Mouse (Mus musculus): ENCODE results near the gene Ank3. TPM values are rescaled to one million over a fixed set of nuclear protein-coding genes. Genes with fewer than 3 reads are reported as not detected.

Gene Ank3
- total and polyA plus RNA-seq, 2 experiments, result 2.9 to 31.0 TPM

DNA sequence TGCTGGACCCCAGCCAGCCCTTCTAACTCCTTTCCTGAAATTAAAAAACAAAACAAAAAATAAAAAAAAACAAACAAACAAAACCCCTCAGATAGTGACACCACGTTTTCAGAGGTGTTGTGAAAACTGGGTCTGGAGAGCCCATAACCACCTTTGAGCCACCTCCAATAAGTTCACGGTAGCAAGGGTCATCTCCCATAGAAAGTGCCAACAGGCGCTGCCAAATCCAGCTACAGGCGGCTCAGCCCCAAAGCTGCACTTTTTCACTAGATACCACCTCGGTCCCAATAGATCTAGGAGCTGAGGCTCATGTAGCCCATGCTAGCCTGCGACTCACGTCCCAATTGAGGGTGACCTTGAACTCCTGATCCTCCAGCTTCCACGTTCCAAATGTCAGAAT is 547.7 kb downstream of the Ank3 start:
- H3K27ac ChIP-seq (replicated peaks; ENCODE audit: insufficient read depth, low read depth, low read length), result no peak overlapping the region
- no peaks in the 10 kb centered on the region; the same call in 1 of the 2 replicates for H3K79me2 ChIP-seq (ENCODE audit: control insufficient read depth, insufficient read depth, low read length)
- H3K9ac ChIP-seq (ENCODE audit: low read depth, low read length), result no peak overlapping the region
- no peak overlapping the region for H3K4me3 ChIP-seq (ENCODE audit: insufficient read depth, low read depth, low read length)
- DNase-seq (ENCODE audit: extremely low read depth, low read depth, low spot score), result peak; percentile 71
- no peak for TF ChIP-seq CTCF (IDR thresholded peaks at IDR 0.05; ENCODE audit: low read depth, low read length)
- no peak for TF ChIP-seq POLR2A (IDR thresholded peaks at IDR 0.05; ENCODE audit: extremely low read depth, insufficient read depth, low read length)
- 19% methylated on average over 8 of the region's 8 CpGs for WGBS
- H3K36me3 ChIP-seq (ENCODE audit: control insufficient read depth, insufficient read depth, low read length), result no peaks in the 10 kb centered on the region
- peaks cover 5% of the 10 kb centered on the region; the same call in 1 of the 2 replicates for H3K4me1 ChIP-seq (ENCODE audit: control insufficient read depth, insufficient read depth, low read length)
- no peaks in the 10 kb centered on the region for H3K27me3 ChIP-seq (ENCODE audit: control insufficient read depth, insufficient read depth, low read length)

GRCm38 (mm10) chr10:69947093-69947492 is 548.5 kb downstream of the Ank3 start:
- no peak for DNase-seq (ENCODE audit: extremely low read depth, low read depth, low spot score)
- Histone ChIP-seq H3K36me3 (ENCODE audit: control insufficient read depth, insufficient read depth, low read length) (no peaks in the 10 kb centered on the region), H3K9ac (ENCODE audit: low read depth, low read length) (no peak overlapping the region), H3K4me3 (ENCODE audit: insufficient read depth, low read depth, low read length) (no peak overlapping the region), H3K27me3 (ENCODE audit: control insufficient read depth, insufficient read depth, low read length) (no peaks in the 10 kb centered on the region), H3K4me1 (ENCODE audit: control insufficient read depth, insufficient read depth, low read length) (peaks cover 2% of the 10 kb centered on the region; the same call in 1 of the 2 replicates), H3K79me2 (ENCODE audit: control insufficient read depth, insufficient read depth, low read length) (no peaks in the 10 kb centered on the region; the same call in 1 of the 2 replicates), H3K27ac (replicated peaks; ENCODE audit: insufficient read depth, low read depth, low read length) (no peak overlapping the region)
- TF ChIP-seq CTCF (IDR thresholded peaks at IDR 0.05; ENCODE audit: low read depth, low read length), result no peak
- no peak for TF ChIP-seq POLR2A (IDR thresholded peaks at IDR 0.05; ENCODE audit: extremely low read depth, insufficient read depth, low read length)
- 89% methylated on average over 6 of the region's 6 CpGs for WGBS

DNA sequence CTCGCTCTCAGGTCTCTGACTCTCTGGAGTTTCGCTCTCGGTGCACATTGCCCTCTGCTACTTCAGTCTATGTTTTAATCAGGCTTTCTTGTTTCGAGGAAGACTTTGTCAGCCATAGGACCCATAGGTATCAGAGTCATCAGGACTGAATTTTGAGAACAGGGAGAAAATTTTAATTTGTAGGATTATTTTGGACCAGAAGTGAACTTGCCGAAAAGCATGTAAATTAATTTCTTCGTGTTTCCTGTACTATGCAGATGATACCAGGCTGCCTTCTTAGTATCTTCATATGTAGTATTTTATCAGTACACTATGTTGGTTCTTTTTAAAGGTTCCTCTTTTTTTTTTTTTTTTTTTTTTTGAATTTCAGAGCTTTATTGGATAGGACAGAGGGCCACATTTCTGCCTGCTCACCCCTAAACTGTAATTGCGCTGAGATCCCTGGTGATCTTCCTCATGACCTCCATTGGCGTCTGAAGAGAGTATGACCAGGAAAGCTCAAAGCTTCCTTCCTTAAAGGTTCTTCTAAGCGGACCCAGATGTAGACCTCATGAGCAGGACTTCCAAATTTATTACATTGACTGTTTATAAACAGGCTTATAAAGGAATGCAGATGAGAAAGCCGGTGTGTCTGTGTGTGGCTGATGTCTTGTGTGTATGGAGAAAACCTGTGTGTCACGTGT is 551.8 kb downstream of the Ank3 start:
- no peak for TF ChIP-seq CTCF (IDR thresholded peaks at IDR 0.05; ENCODE audit: low read depth, low read length)
- TF ChIP-seq POLR2A (IDR thresholded peaks at IDR 0.05; ENCODE audit: extremely low read depth, insufficient read depth, low read length), result no peak
- Histone ChIP-seq H3K27ac (replicated peaks; ENCODE audit: insufficient read depth, low read depth, low read length) (no peak overlapping the region), H3K4me1 (ENCODE audit: control insufficient read depth, insufficient read depth, low read length) (peaks cover 2% of the 10 kb centered on the region; the same call in 1 of the 2 replicates), H3K27me3 (ENCODE audit: control insufficient read depth, insufficient read depth, low read length) (no peaks in the 10 kb centered on the region), H3K9ac (ENCODE audit: low read depth, low read length) (no peak overlapping the region), H3K79me2 (ENCODE audit: control insufficient read depth, insufficient read depth, low read length) (no peaks in the 10 kb centered on the region; the same call in 1 of the 2 replicates), H3K4me3 (ENCODE audit: insufficient read depth, low read depth, low read length) (no peak overlapping the region), H3K36me3 (ENCODE audit: control insufficient read depth, insufficient read depth, low read length) (no peaks in the 10 kb centered on the region; the same call in 1 of the 2 replicates)
- WGBS, result 83% methylated on average over 11 of the region's 11 CpGs
- peak; percentile 61 for DNase-seq (ENCODE audit: extremely low read depth, low read depth, low spot score)

GRCm38 (mm10) chr10:69950919-69951236 is 552.3 kb downstream of the Ank3 start:
- Histone ChIP-seq H3K27me3 (ENCODE audit: control insufficient read depth, insufficient read depth, low read length) (no peaks in the 10 kb centered on the region), H3K27ac (replicated peaks; ENCODE audit: insufficient read depth, low read depth, low read length) (no peak overlapping the region), H3K36me3 (ENCODE audit: control insufficient read depth, insufficient read depth, low read length) (no peaks in the 10 kb centered on the region; the same call in 1 of the 2 replicates), H3K4me1 (ENCODE audit: control insufficient read depth, insufficient read depth, low read length) (peaks cover 2% of the 10 kb centered on the region; the same call in 1 of the 2 replicates), H3K4me3 (ENCODE audit: insufficient read depth, low read depth, low read length) (no peak overlapping the region), H3K9ac (ENCODE audit: low read depth, low read length) (no peak overlapping the region), H3K79me2 (ENCODE audit: control insufficient read depth, insufficient read depth, low read length) (no peaks in the 10 kb centered on the region; the same call in 1 of the 2 replicates)
- no peak for DNase-seq (ENCODE audit: extremely low read depth, low read depth, low spot score)
- TF ChIP-seq CTCF (IDR thresholded peaks at IDR 0.05; ENCODE audit: low read depth, low read length) (no peak), POLR2A (IDR thresholded peaks at IDR 0.05; ENCODE audit: extremely low read depth, insufficient read depth, low read length) (no peak)
- WGBS, result 90% methylated on average over 9 of the region's 9 CpGs

DNA sequence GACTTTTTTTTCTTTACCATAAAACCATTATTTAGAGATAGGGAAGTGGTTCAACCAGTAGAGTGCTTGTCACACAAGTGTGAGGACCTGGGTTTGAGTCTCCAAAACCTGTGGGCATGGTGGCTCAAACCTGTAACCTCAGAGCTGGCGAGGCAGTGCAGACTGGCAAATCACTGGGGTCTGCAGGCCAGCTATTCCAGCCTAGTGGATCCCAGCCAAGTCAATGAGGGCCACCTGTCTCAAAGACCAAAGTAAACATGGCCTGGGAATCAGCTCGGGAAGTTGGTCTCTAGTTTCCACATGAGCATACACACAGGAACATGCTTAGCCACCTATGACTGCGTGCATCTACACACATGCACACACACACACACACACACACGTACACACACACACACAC is 552.9 kb downstream of the Ank3 start:
- DNase-seq (ENCODE audit: extremely low read depth, low read depth, low spot score), result no peak
- Histone ChIP-seq H3K27ac (replicated peaks; ENCODE audit: insufficient read depth, low read depth, low read length) (no peak overlapping the region), H3K4me3 (ENCODE audit: insufficient read depth, low read depth, low read length) (no peak overlapping the region), H3K79me2 (ENCODE audit: control insufficient read depth, insufficient read depth, low read length) (no peaks in the 10 kb centered on the region), H3K36me3 (ENCODE audit: control insufficient read depth, insufficient read depth, low read length) (no peaks in the 10 kb centered on the region; the same call in 1 of the 2 replicates), H3K4me1 (ENCODE audit: control insufficient read depth, insufficient read depth, low read length) (no peaks in the 10 kb centered on the region), H3K9ac (ENCODE audit: low read depth, low read length) (no peak overlapping the region), H3K27me3 (ENCODE audit: control insufficient read depth, insufficient read depth, low read length) (no peaks in the 10 kb centered on the region)
- TF ChIP-seq CTCF (IDR thresholded peaks at IDR 0.05; ENCODE audit: low read depth, low read length) (no peak), POLR2A (IDR thresholded peaks at IDR 0.05; ENCODE audit: extremely low read depth, insufficient read depth, low read length) (no peak)
- WGBS, result 68% methylated on average over 4 of the region's 4 CpGs

GRCm38 (mm10) chr10:69952316-69952715 is 553.7 kb downstream of the Ank3 start:
- Histone ChIP-seq H3K27me3 (ENCODE audit: control insufficient read depth, insufficient read depth, low read length) (no peaks in the 10 kb centered on the region), H3K4me3 (ENCODE audit: insufficient read depth, low read depth, low read length) (no peak overlapping the region), H3K27ac (replicated peaks; ENCODE audit: insufficient read depth, low read depth, low read length) (no peak overlapping the region), H3K4me1 (ENCODE audit: control insufficient read depth, insufficient read depth, low read length) (no peaks in the 10 kb centered on the region), H3K36me3 (ENCODE audit: control insufficient read depth, insufficient read depth, low read length) (peaks cover 1% of the 10 kb centered on the region; the same call in 1 of the 2 replicates), H3K79me2 (ENCODE audit: control insufficient read depth, insufficient read depth, low read length) (no peaks in the 10 kb centered on the region), H3K9ac (ENCODE audit: low read depth, low read length) (no peak overlapping the region)
- TF ChIP-seq POLR2A (IDR thresholded peaks at IDR 0.05; ENCODE audit: extremely low read depth, insufficient read depth, low read length) (no peak), CTCF (IDR thresholded peaks at IDR 0.05; ENCODE audit: low read depth, low read length) (no peak)
- no peak for DNase-seq (ENCODE audit: extremely low read depth, low read depth, low spot score)
- WGBS, result 92% methylated on average over 1 of the region's 1 CpGs

All from liver, adult 2 months (tissue).